Mouse (Mus musculus): ENCODE results near the gene Pdlim5.

DNA sequence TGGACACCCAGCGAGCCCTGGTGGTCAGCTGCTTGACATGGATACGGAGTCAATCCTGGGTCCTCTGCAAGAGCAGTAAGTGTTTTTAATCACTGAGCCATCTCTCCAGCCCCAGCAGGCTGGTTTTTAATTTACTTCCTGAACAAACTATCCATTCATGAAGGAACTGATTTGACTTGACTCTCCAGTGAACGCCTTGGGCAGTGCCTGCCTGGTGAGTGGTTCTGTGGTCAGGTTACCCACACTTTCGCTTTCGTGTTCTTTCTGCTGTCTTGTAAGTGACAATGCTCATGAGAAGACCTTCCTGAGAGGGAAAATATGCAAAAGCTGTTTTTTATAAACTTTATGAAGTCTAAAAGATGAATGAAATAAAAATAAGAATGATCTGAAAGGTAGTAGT lies 152.2 kb downstream of the Pdlim5 start:
- TF ChIP-seq CTCF (IDR thresholded peaks at IDR 0.05; ENCODE audit: borderline replicate concordance, extremely low read depth, insufficient read depth, insufficient read length) (no peak), POLR2A (IDR thresholded peaks at IDR 0.05; ENCODE audit: borderline replicate concordance, extremely low read depth, insufficient read depth, insufficient read length, poor library complexity, severe bottlenecking) (no peak)

Measured in brain, embryonic 14.5 days (tissue).